Mouse (Mus musculus) layer of hippocampus, adult 18-20 months (tissue): ENCODE measurements at regions not wholly inside any gene's neighbourhood (a gene's known extent, or its start where the extent isn't known, plus 50 kb on each side); places are given as distances from the start of the nearest gene placed in this dataset.

Experiments
- DNase-seq, 2 experiments: peaks; one replicate each; pipeline ENCODE4 v3.0.0; 2022; ENCODE audit warnings: low spot score in 2 of 2

- peak in 1 of 2 experiments; percentile 2 for DNase-seq
These were observed 278.2 kb upstream of the Slc8a1 start for GRCm38 (mm10) chr17:82016391-82016790.

DNA sequence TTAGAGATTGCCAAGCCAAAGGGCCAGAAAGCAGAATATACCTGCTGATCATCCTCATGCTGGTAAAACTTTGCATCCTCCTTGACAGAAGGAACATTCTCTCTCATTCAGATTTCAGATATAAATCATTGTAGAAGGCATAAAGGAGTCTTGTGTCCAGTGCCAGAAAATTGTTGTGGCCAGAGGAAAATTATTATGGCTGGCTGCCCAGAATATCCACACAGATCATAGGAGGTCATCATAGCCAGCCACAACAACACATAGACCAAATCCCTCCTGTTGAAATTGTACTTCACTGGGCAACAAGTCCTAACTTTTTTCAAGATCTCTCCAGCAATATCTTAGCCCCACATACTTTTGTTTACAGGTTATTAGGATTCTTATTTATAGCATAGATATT is 256.3 kb upstream of the Slc8a1 start:
- DNase-seq = no peak
